Mouse (Mus musculus) right cerebral cortex, postnatal 36 days (tissue): ENCODE results near the gene Atp8a2.

Source experiments
- DNase-seq, 2 experiments: peaks; one replicate each; pipeline ENCODE4 v3.0.0; 2022; ENCODE audit warnings: low spot score in 2 of 2, mixed read lengths in 1 of 2

The Atp8a2 gene

GRCm38 (mm10) chr14:59612920-59613625 is 583.9 kb downstream of the Atp8a2 start:
- DNase-seq, result no peak

- DNase-seq, result no peak
Observed at GRCm38 (mm10) chr14:59607021-59607420, 590.0 kb downstream of the Atp8a2 start.

- peak in 1 of 2 experiments; percentile 32 for DNase-seq
Observed at GRCm38 (mm10) chr14:59605671-59606353, 591.2 kb downstream of the Atp8a2 start.

GRCm38 (mm10) chr14:59604002-59604645 is 592.9 kb downstream of the Atp8a2 start:
- no peak for DNase-seq

GRCm38 (mm10) chr14:59598260-59598627 is 598.7 kb downstream of the Atp8a2 start:
- DNase-seq, result no peak

GRCm38 (mm10) chr14:59597398-59598259 is 599.4 kb downstream of the Atp8a2 start, which contains the start of gene Cdadc1:
Gene Cdadc1, minus strand, starts transcription at chr14:59597959.
- DNase-seq, result peak; percentile 93 to 94

GRCm38 (mm10) chr14:59594988-59595387 is 602.0 kb downstream of the Atp8a2 start:
- DNase-seq, result no peak

GRCm38 (mm10) chr14:59592593-59592992 is 604.4 kb downstream of the Atp8a2 start:
- DNase-seq, result no peak

- no peak for DNase-seq
Observed at GRCm38 (mm10) chr14:59591901-59592300, 605.1 kb downstream of the Atp8a2 start.

- no peak for DNase-seq
Observed at GRCm38 (mm10) chr14:59590614-59591013, 606.4 kb downstream of the Atp8a2 start.
